Mouse (Mus musculus) forebrain, embryonic 13.5 days (tissue): ENCODE measurements around the gene Ptpn7. TPM values are rescaled to one million over a fixed set of nuclear protein-coding genes. Genes with fewer than 3 reads are reported as not detected.
"Not testable (repeated sequence)": the region's sequence is repeated elsewhere in the genome, so short reads cannot be mapped to it uniquely, and the experiment has no call there.

Source experiments
- ATAC-seq: fragments of 200-750 bp; cut with Nextera tagmentation; 2 replicates; pipeline ENCODE4 v1.8.0; 2017
- H3K27ac ChIP-seq: fragments of 300-500 bp; sonication (generic); 2 replicates; pipeline ENCODE4 v1.5.1; 2015; ENCODE audit warnings: inconsistent platforms, mild to moderate bottlenecking, moderate library complexity
- H3K27me3 ChIP-seq: fragments of 300-500 bp; sonication (generic); 2 replicates; pipeline ENCODE4 v1.6.1; 2015; ENCODE audit warnings: mild to moderate bottlenecking, inconsistent platforms
- H3K36me3 ChIP-seq: fragments of 300-500 bp; sonication (generic); 2 replicates; pipeline ENCODE4 v1.6.1; 2015; ENCODE audit warnings: mild to moderate bottlenecking, inconsistent platforms; ENCODE audit not compliant: poor library complexity, severe bottlenecking
- H3K4me1 ChIP-seq: fragments of 300-500 bp; sonication (generic); 2 replicates; pipeline ENCODE4 v1.6.1; 2015; ENCODE audit warnings: inconsistent platforms
- H3K4me2 ChIP-seq: fragments of 300-500 bp; sonication (generic); 2 replicates; pipeline ENCODE4 v1.6.1; 2015; ENCODE audit warnings: inconsistent platforms, mild to moderate bottlenecking, moderate library complexity
- H3K4me3 ChIP-seq: fragments of 300-500 bp; sonication (generic); 2 replicates; pipeline ENCODE4 v1.5.1; 2015; ENCODE audit warnings: mild to moderate bottlenecking, inconsistent platforms
- H3K9ac ChIP-seq: fragments of 300-500 bp; sonication (generic); 2 replicates; pipeline ENCODE4 v1.6.1; 2015; ENCODE audit warnings: mild to moderate bottlenecking, inconsistent platforms
- H3K9me3 ChIP-seq: fragments of 300-500 bp; sonication (generic); replicated peaks from 2 replicates; pipeline ENCODE4 v1.6.1; 2016; ENCODE audit warnings: inconsistent platforms
- WGBS: fragments of 180-500 bp; shearing (Covaris S2); methylation state at CpG from one replicate; pipeline ENCODE4 v1.1.7; 2015; 5-methylcytosine and 5-hydroxymethylcytosine counted together
- polyA plus RNA-seq: library from polyadenylated mRNA; unstranded; fragments of >200 nt; fragmentation: Nextera tagmentation; extraction: Ambion mirVana; gene quantifications from 2 replicates; pipeline ENCODE4 v1.2.1, GENCODE M21; 2015

The Ptpn7 gene
- polyA plus RNA-seq, 1 experiment from 2014 or later: 0.34 TPM

DNA sequence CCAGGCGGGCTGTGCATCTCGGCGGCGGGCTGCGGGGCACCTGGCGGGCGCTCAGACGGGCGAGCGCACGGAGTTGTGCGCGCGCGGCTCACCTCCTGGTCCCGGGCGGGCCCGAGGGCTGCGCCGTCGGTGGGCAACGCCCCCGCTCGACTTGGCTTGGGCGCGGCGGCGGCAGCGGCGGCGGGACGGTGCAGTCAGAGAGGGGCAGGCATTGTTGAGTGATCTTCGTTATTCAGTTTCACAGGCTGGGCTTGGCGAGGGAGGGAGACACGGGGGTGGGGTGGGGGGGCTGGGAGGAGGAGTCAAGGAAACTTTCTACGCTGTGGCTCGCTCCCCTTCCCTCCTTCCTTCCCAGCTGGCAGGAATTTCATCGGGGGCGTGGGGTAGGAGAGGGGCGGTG lies 27.4 kb upstream of the Ptpn7 start, which contains the start of gene Lgr6:
TSS of gene Lgr6 (minus strand) at position 153 of the 400 bp plus-strand sequence.
- 2% methylated on average over 27 of the region's 40 CpGs for WGBS
- no peaks in the 10 kb centered on the region for H3K9me3 ChIP-seq
- peak within 1 kb of the TSS; percentile 67 for H3K4me2 ChIP-seq
- H3K27me3 ChIP-seq: peaks cover 69% of the 10 kb centered on the region
- H3K36me3 ChIP-seq: no peaks in the 10 kb centered on the region
- H3K4me3 ChIP-seq: peak within 1 kb of the TSS; percentile 41
- peaks cover 14% of the 10 kb centered on the region for H3K4me1 ChIP-seq
- ATAC-seq: no peak
- H3K27ac ChIP-seq: no peak within 1 kb of the TSS
- peak within 1 kb of the TSS; percentile 37; the same call in 1 of the 2 replicates for H3K9ac ChIP-seq

DNA sequence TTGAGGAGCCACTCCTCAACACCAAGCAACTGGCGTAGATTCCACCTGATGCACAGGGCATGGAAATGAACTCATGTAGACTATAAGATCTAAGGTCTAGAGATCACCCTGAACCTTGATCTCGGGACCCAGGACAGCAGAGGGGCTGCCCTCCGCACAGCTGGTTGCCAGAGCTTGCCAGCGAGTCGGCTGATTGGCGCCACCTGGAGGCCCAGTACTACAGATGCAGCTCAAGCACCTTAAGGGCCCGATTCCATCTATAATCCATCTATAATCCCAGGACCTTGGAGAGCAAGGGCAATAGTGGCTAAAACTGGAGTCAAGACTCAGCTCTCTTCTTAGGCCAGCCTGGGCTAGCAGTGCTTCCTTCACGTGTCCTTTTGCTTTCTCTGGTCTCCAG lies 26.5 kb upstream of the Ptpn7 start:
- Histone ChIP-seq H3K9ac (no peak overlapping the region), H3K4me1 (peaks cover 14% of the 10 kb centered on the region), H3K36me3 (no peaks in the 10 kb centered on the region), H3K4me2 (0 out of 2 replicates have a peak overlapping the region, but pooled peaks have one; percentile 67), H3K27ac (no peak overlapping the region), H3K4me3 (no peak overlapping the region), H3K27me3 (peaks cover 61% of the 10 kb centered on the region), H3K9me3 (no peaks in the 10 kb centered on the region)
- 2% methylated on average over 8 of the region's 8 CpGs for WGBS
- peak; percentile 28; the same call in 1 of the 2 replicates for ATAC-seq

- no peak for ATAC-seq
- H3K36me3 ChIP-seq: no peaks in the 10 kb centered on the region
- 40% methylated on average over 6 of the region's 6 CpGs for WGBS
- H3K9ac ChIP-seq: no peak overlapping the region
- H3K4me3 ChIP-seq: no peak overlapping the region
- peaks cover 17% of the 10 kb centered on the region for H3K4me1 ChIP-seq
- H3K4me2 ChIP-seq: no peak overlapping the region
- peaks cover 45% of the 10 kb centered on the region for H3K27me3 ChIP-seq
- no peak overlapping the region for H3K27ac ChIP-seq
- no peaks in the 10 kb centered on the region for H3K9me3 ChIP-seq
Measured at GRCm38 (mm10) chr1:135108611-135109010, 23.9 kb upstream of the Ptpn7 start.

DNA sequence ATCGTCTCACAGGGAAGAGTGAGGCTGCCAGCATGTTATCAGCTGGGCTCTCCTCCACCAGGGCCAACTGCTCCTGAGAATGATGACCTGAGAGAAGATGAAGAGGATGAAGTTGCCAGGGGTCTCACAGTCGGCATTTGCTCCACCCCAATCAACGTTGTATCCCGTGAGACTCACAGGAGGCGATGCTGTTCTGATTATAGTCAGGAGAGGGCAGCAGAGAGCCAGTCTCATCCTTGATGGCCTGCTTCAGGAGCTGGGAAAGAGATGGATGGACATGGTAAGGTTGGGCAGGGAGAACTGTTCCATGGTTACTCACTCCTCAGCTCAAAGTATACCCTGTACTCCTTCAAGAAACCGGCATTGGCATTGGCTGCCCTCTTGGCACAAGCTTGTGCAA lies 22.4 kb upstream of the Ptpn7 start:
- Histone ChIP-seq H3K27ac (no peak overlapping the region), H3K4me3 (no peak overlapping the region), H3K9ac (no peak overlapping the region), H3K27me3 (peaks cover 31% of the 10 kb centered on the region), H3K4me1 (peaks cover 12% of the 10 kb centered on the region), H3K9me3 (no peaks in the 10 kb centered on the region), H3K4me2 (no peak overlapping the region), H3K36me3 (no peaks in the 10 kb centered on the region)
- ATAC-seq: no peak
- WGBS: 15% methylated on average over 6 of the region's 6 CpGs

DNA sequence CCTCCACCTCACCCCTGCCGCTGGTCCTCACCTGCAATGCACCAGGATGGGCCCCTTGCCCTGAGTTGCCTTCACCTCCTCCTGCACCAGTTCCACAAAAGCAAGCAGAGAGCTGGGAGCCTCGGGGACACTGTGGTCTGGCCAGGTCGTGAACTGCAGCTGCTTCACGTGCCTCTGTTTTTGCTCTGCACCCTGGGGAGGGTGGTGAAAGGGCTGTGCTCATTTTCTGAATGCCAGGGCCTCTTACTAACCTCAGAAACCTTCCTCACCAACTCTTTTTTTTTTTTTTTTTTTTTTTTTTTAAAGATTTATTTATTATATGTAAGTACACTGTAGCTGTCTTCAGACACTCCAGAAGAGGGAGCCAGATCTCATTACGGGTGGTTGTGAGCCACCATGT lies 21.2 kb upstream of the Ptpn7 start:
- H3K27me3 ChIP-seq: peaks cover 19% of the 10 kb centered on the region
- H3K36me3 ChIP-seq, ATAC-seq, H3K9ac ChIP-seq, H3K9me3 ChIP-seq, H3K4me2 ChIP-seq, H3K4me3 ChIP-seq, H3K27ac ChIP-seq, H3K4me1 ChIP-seq: not testable (repeated sequence)
- WGBS: 68% methylated on average over 5 of the region's 5 CpGs

DNA sequence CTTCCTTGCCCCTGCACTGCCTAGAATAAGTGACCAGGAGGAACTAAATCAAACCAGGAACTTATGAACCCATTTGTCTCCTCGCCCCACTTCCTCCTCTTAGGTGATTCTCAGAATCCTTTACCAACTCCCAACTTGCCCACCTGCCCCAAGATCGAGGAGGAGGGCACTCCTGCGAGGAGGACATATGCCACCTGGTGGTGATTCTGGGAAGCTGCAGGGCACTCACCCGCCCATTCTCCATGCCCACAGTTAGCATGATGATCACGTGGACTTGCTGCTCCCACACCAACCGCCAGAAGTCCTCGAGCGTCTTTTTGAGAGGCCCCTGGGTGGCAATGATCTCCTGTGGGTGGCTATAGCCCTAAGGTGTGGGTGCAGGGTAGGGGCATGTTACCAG lies 19.8 kb upstream of the Ptpn7 start:
- 8% methylated on average over 8 of the region's 8 CpGs for WGBS
- no peak overlapping the region for H3K4me3 ChIP-seq
- H3K27ac ChIP-seq: no peak overlapping the region
- H3K4me2 ChIP-seq: no peak overlapping the region
- H3K9ac ChIP-seq: no peak overlapping the region
- 0 out of 2 replicates have a peak, but pooled peaks have one; percentile 41 for ATAC-seq
- 0 out of 2 replicates have a peak, but pooled peaks cover 6% of the 10 kb centered on the region for H3K27me3 ChIP-seq
- H3K9me3 ChIP-seq: no peaks in the 10 kb centered on the region
- H3K4me1 ChIP-seq: peaks cover 3% of the 10 kb centered on the region; the same call in 1 of the 2 replicates
- H3K36me3 ChIP-seq: no peaks in the 10 kb centered on the region

GRCm38 (mm10) chr1:135124573-135125363 lies 7.7 kb upstream of the Ptpn7 start:
- Histone ChIP-seq H3K9me3 (no peaks in the 10 kb centered on the region), H3K4me1 (peaks cover 6% of the 10 kb centered on the region; the same call in 1 of the 2 replicates), H3K27me3 (peaks cover 17% of the 10 kb centered on the region), H3K27ac (no peak overlapping the region), H3K4me3 (no peak overlapping the region), H3K9ac (no peak overlapping the region), H3K36me3 (no peaks in the 10 kb centered on the region), H3K4me2 (no peak overlapping the region)
- 90% methylated on average over 8 of the region's 8 CpGs for WGBS
- ATAC-seq: no peak

GRCm38 (mm10) chr1:135125990-135126389 lies 6.5 kb upstream of the Ptpn7 start:
- Histone ChIP-seq H3K36me3 (no peaks in the 10 kb centered on the region), H3K27ac (no peak overlapping the region), H3K4me3 (no peak overlapping the region), H3K4me2 (no peak overlapping the region), H3K27me3 (peaks cover 17% of the 10 kb centered on the region), H3K4me1 (peaks cover 6% of the 10 kb centered on the region; the same call in 1 of the 2 replicates), H3K9me3 (no peaks in the 10 kb centered on the region), H3K9ac (no peak overlapping the region)
- WGBS: 67% methylated on average over 8 of the region's 8 CpGs
- no peak for ATAC-seq

DNA sequence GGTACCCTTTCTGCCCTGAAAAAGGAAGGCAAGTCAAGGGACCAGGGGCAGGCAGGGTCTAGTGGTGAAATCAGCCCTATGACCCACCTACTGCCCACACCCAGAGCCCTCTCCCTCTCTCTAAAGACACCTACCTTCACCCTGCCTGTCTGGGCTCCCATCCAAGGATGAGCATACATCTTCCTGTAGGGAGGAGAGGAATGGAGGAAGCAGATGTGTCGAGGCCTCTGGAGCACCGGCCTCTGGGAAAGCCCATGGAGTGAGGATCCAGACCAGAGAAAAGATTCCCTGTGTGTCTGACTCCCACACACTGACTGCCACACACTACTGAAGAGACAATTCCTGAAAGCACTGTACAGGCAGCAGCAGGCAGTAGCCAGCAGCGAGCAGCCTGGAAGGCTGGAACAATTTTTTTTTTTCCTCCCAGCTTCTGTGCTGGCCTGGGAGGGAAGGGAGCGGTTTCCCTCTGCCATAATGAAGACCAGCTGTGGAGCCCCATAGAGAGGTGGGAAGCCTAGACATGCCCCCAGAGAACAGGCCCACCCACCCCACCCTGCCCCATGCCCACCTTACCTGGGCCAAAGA lies 6.0 kb upstream of the Ptpn7 start:
- no peak overlapping the region for H3K4me2 ChIP-seq
- H3K9ac ChIP-seq: no peak overlapping the region
- WGBS: 62% methylated on average over 4 of the region's 4 CpGs
- H3K27me3 ChIP-seq: peaks cover 17% of the 10 kb centered on the region
- H3K9me3 ChIP-seq: no peaks in the 10 kb centered on the region
- H3K36me3 ChIP-seq: no peaks in the 10 kb centered on the region
- no peak overlapping the region for H3K27ac ChIP-seq
- H3K4me1 ChIP-seq: peaks cover 6% of the 10 kb centered on the region; the same call in 1 of the 2 replicates
- ATAC-seq: no peak
- H3K4me3 ChIP-seq: no peak overlapping the region

GRCm38 (mm10) chr1:135128011-135128441 lies 4.5 kb upstream of the Ptpn7 start:
- no peaks in the 10 kb centered on the region for H3K9me3 ChIP-seq
- H3K9ac ChIP-seq: no peak overlapping the region
- 54% methylated on average over 6 of the region's 6 CpGs for whole genome bisulfite sequencing
- H3K4me1 ChIP-seq: peaks cover 6% of the 10 kb centered on the region; the same call in 1 of the 2 replicates
- H3K27me3 ChIP-seq: peaks cover 17% of the 10 kb centered on the region
- H3K4me2 ChIP-seq: no peak overlapping the region
- no peak overlapping the region for H3K27ac ChIP-seq
- no peak for ATAC-seq
- H3K36me3 ChIP-seq: no peaks in the 10 kb centered on the region
- no peak overlapping the region for H3K4me3 ChIP-seq

DNA sequence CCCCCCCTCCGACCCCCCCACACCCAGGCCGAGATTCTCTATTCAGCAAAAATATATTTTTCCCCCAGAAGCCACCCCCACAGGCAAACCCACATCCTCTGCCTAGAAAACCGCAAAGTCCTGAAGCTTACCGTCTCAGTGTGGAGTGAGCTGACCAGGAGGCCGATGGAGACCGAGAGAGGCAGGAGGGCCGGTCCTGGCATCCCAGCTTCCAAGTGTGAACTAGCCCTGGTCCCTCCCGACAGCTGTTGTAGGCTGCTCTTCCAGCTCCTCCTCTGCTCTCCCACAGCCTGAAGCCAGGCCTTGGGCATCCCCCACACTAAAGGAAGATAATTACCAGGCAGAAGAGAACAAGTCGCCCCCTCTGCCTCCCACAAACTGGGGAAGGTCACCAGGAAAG lies 3.5 kb upstream of the Ptpn7 start:
- Histone ChIP-seq H3K4me3 (no peak overlapping the region), H3K9me3 (no peaks in the 10 kb centered on the region), H3K27ac (no peak overlapping the region), H3K27me3 (peaks cover 17% of the 10 kb centered on the region), H3K4me2 (no peak overlapping the region), H3K4me1 (peaks cover 6% of the 10 kb centered on the region; the same call in 1 of the 2 replicates), H3K9ac (no peak overlapping the region), H3K36me3 (no peaks in the 10 kb centered on the region)
- 27% methylated on average over 9 of the region's 9 CpGs for WGBS
- no peak for ATAC-seq

- H3K4me2 ChIP-seq: no peak overlapping the region
- peaks cover 17% of the 10 kb centered on the region for H3K27me3 ChIP-seq
- H3K9me3 ChIP-seq: no peaks in the 10 kb centered on the region
- WGBS: 57% methylated on average over 9 of the region's 9 CpGs
- no peak overlapping the region for H3K27ac ChIP-seq
- H3K9ac ChIP-seq: no peak overlapping the region
- no peak overlapping the region for H3K4me3 ChIP-seq
- ATAC-seq: no peak
- H3K4me1 ChIP-seq: peaks cover 6% of the 10 kb centered on the region; the same call in 1 of the 2 replicates
- H3K36me3 ChIP-seq: no peaks in the 10 kb centered on the region
Measured at GRCm38 (mm10) chr1:135129543-135130183, 2.8 kb upstream of the Ptpn7 start.
